Mouse (Mus musculus): ENCODE measurements at regions not wholly inside any gene's neighbourhood (a gene's known extent, or its start where the extent isn't known, plus 50 kb on each side); places are given as distances from the start of the nearest gene placed in this dataset.

GRCm38 (mm10) chr2:137704051-137704450 is 552.3 kb upstream of the Btbd3 start:
- Histone ChIP-seq H3K27ac (ENCODE audit: low read depth, low read length) (no peak overlapping the region), H3K27me3 (ENCODE audit: insufficient read depth, low read length) (peaks cover 4% of the 10 kb centered on the region), H3K9ac (no peak overlapping the region), H3K4me1 (ENCODE audit: insufficient read depth) (peaks cover 15% of the 10 kb centered on the region), H3K9me3 (ENCODE audit: low read length) (no peaks in the 10 kb centered on the region), H3K4me2 (ENCODE audit: low read depth) (no peak overlapping the region), H3K36me3 (ENCODE audit: insufficient read depth) (no peaks in the 10 kb centered on the region), H3K4me3 (ENCODE audit: low read depth, low read length) (no peak overlapping the region)
- WGBS: 70% methylated on average over 3 of the region's 3 CpGs
- DNase-seq (no peak), ATAC-seq (no peak)
- TF ChIP-seq CTCF (IDR thresholded peaks at IDR 0.05; ENCODE audit: low read depth): no peak

DNA sequence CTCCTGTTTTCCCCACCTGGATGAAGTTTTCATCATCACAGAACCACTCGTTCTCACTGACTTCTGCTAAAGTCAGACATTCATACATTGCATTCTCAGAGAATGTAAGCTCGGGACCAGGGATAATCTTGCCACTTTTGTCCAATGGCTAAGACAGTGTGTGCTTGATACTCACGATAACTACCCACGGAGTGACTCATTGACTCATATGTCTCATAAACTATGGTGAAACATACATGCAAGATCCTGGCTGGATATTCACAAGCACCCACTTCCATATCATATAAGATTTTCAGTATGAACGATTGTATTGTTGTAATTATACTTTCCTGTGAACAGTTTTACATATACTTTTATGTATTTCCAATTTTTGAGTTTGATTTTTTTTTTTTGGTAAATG is 560.5 kb upstream of the Btbd3 start:
- Histone ChIP-seq H3K9ac (no peak overlapping the region), H3K4me1 (ENCODE audit: insufficient read depth) (no peaks in the 10 kb centered on the region), H3K4me2 (ENCODE audit: low read depth) (no peak overlapping the region), H3K36me3 (ENCODE audit: insufficient read depth) (no peaks in the 10 kb centered on the region), H3K9me3 (ENCODE audit: low read length) (no peaks in the 10 kb centered on the region), H3K4me3 (ENCODE audit: low read depth, low read length) (no peak overlapping the region), H3K27ac (ENCODE audit: low read depth, low read length) (no peak overlapping the region), H3K27me3 (ENCODE audit: insufficient read depth, low read length) (no peaks in the 10 kb centered on the region)
- no peak for TF ChIP-seq CTCF (IDR thresholded peaks at IDR 0.05; ENCODE audit: low read depth)
- DNase-seq: no peak
- no peak for ATAC-seq
- 92% methylated on average over 5 of the region's 5 CpGs for WGBS

GRCm38 (mm10) chr2:137694020-137694419 is 562.3 kb upstream of the Btbd3 start:
- Histone ChIP-seq H3K27me3 (ENCODE audit: insufficient read depth, low read length) (no peaks in the 10 kb centered on the region), H3K4me3 (ENCODE audit: low read depth, low read length) (no peak overlapping the region), H3K4me1 (ENCODE audit: insufficient read depth) (no peaks in the 10 kb centered on the region), H3K9ac (no peak overlapping the region), H3K27ac (ENCODE audit: low read depth, low read length) (no peak overlapping the region), H3K4me2 (ENCODE audit: low read depth) (no peak overlapping the region), H3K9me3 (ENCODE audit: low read length) (no peaks in the 10 kb centered on the region), H3K36me3 (ENCODE audit: insufficient read depth) (no peaks in the 10 kb centered on the region)
- peak; percentile 60 for DNase-seq
- WGBS: 48% methylated on average over 3 of the region's 3 CpGs
- peak; percentile 97 for ATAC-seq
- no peak for TF ChIP-seq CTCF (IDR thresholded peaks at IDR 0.05; ENCODE audit: low read depth)

DNA sequence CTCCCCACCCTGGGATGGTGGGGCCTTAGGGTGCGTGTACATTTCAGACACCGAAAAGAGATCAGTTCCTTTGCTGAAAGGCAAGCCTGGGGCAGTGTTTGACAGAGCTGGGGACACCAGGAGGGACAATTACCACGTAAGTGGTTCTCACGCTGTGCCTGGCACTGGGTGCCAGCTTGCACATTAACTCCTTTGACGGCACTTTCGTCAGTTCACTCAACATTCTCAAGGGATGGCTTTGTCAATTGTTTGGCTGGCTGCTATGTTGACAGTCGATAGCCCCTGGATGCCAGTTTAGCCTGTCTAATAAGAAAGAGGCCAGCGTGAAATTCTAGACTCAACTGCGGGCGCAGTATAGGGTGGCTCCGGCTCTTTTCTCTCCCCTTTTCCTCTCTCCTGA is 569.2 kb upstream of the Btbd3 start:
- TF ChIP-seq CTCF (IDR thresholded peaks at IDR 0.05; ENCODE audit: low read depth): no peak
- no peaks in the 10 kb centered on the region for H3K9me3 ChIP-seq (ENCODE audit: low read length)
- H3K4me2 ChIP-seq (ENCODE audit: low read depth): no peak overlapping the region
- no peaks in the 10 kb centered on the region for H3K27me3 ChIP-seq (ENCODE audit: insufficient read depth, low read length)
- DNase-seq: no peak
- no peak overlapping the region for H3K9ac ChIP-seq
- no peak overlapping the region for H3K27ac ChIP-seq (ENCODE audit: low read depth, low read length)
- no peaks in the 10 kb centered on the region for H3K36me3 ChIP-seq (ENCODE audit: insufficient read depth)
- no peak overlapping the region for H3K4me3 ChIP-seq (ENCODE audit: low read depth, low read length)
- no peaks in the 10 kb centered on the region for H3K4me1 ChIP-seq (ENCODE audit: insufficient read depth)
- peak; percentile 43; the same call in 1 of the 2 replicates for ATAC-seq
- 37% methylated on average over 11 of the region's 11 CpGs for WGBS

DNA sequence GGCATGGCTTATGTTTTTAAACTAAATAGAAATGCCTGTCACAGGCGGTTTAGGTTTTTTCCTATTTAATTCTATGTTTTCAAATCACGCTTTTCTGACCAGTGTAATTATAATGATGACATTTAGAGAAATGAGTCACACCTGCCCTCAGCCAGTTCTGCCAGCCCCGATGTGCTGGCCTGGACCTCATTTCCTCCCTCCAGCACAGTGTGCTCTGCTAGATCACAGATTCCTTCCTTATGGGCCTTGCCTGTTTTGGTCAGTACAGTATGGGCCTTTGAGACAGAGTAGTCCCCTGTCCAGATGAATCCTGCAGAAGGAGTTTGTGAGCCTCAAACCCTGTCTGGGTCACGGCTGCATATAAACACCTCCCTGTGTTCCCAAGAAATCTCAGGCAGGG is 569.6 kb upstream of the Btbd3 start:
- Histone ChIP-seq H3K4me2 (ENCODE audit: low read depth) (no peak overlapping the region), H3K36me3 (ENCODE audit: insufficient read depth) (no peaks in the 10 kb centered on the region), H3K4me1 (ENCODE audit: insufficient read depth) (no peaks in the 10 kb centered on the region), H3K4me3 (ENCODE audit: low read depth, low read length) (no peak overlapping the region), H3K27me3 (ENCODE audit: insufficient read depth, low read length) (no peaks in the 10 kb centered on the region), H3K9ac (no peak overlapping the region), H3K27ac (ENCODE audit: low read depth, low read length) (no peak overlapping the region), H3K9me3 (ENCODE audit: low read length) (no peaks in the 10 kb centered on the region)
- WGBS: 82% methylated on average over 4 of the region's 4 CpGs
- ATAC-seq (no peak), DNase-seq (no peak)
- TF ChIP-seq CTCF (IDR thresholded peaks at IDR 0.05; ENCODE audit: low read depth): no peak

DNA sequence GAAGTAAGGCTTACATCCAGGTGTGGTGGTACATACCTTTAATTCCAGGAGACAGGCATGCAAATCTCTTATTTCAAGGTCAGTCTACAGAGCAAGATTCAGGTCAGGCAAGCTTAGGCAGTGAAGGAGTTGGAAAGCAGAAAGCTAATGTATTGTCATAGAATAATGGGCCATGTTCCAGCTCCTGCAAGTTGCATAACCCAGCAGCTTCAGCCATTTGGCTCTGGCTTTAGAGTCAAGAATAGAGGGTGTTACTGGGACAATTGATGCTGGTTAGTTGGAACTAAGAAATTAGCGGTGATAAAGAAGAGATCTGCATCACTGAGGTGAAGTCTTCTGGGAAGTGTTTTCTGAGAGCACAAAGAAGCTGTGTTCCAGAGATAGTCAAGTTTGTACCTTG is 565.3 kb upstream of the Jag1 start:
- Histone ChIP-seq H3K4me1 (ENCODE audit: insufficient read depth) (no peaks in the 10 kb centered on the region), H3K36me3 (ENCODE audit: insufficient read depth) (no peaks in the 10 kb centered on the region), H3K9ac (no peak overlapping the region), H3K4me2 (ENCODE audit: low read depth) (no peak overlapping the region), H3K27me3 (ENCODE audit: insufficient read depth, low read length) (no peaks in the 10 kb centered on the region), H3K4me3 (ENCODE audit: low read depth, low read length) (no peak overlapping the region), H3K9me3 (ENCODE audit: low read length) (no peaks in the 10 kb centered on the region), H3K27ac (ENCODE audit: low read depth, low read length) (no peak overlapping the region)
- 97% methylated on average over 1 of the region's 1 CpGs for WGBS
- DNase-seq (no peak), ATAC-seq (no peak)
- TF ChIP-seq CTCF (IDR thresholded peaks at IDR 0.05; ENCODE audit: low read depth): no peak

DNA sequence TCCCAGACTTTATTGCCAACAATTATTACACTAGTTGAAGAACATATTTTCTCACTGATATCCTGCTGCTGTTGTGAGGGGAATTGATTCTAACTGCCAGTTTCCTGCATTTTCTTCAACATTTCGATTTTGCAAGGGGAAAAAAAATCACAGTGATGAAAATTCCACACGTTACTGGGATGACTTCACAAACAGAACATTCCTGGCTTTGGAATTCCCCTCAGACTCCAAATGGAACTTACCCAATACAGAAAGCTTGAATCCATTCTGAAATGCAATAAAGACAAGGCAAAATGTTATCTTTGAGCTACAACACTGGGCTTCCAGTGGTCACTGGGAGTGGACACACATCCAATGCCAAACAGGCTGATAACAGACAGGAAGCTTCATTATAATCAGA is 546.7 kb upstream of the Jag1 start:
- no peaks in the 10 kb centered on the region for H3K9me3 ChIP-seq (ENCODE audit: low read length)
- WGBS: 53% methylated on average over 2 of the region's 2 CpGs
- no peak overlapping the region for H3K4me2 ChIP-seq (ENCODE audit: low read depth)
- no peaks in the 10 kb centered on the region for H3K4me1 ChIP-seq (ENCODE audit: insufficient read depth)
- no peak overlapping the region for H3K4me3 ChIP-seq (ENCODE audit: low read depth, low read length)
- H3K9ac ChIP-seq: no peak overlapping the region
- DNase-seq: peak; percentile 5
- H3K36me3 ChIP-seq (ENCODE audit: insufficient read depth): no peaks in the 10 kb centered on the region
- no peak overlapping the region for H3K27ac ChIP-seq (ENCODE audit: low read depth, low read length)
- no peaks in the 10 kb centered on the region for H3K27me3 ChIP-seq (ENCODE audit: insufficient read depth, low read length)
- no peak for TF ChIP-seq CTCF (IDR thresholded peaks at IDR 0.05; ENCODE audit: low read depth)
- ATAC-seq: no peak

- H3K36me3 ChIP-seq (ENCODE audit: insufficient read depth): no peaks in the 10 kb centered on the region
- no peak overlapping the region for H3K9ac ChIP-seq
- 80% methylated on average over 2 of the region's 2 CpGs for WGBS
- no peaks in the 10 kb centered on the region for H3K27me3 ChIP-seq (ENCODE audit: insufficient read depth, low read length)
- H3K9me3 ChIP-seq (ENCODE audit: low read length): no peaks in the 10 kb centered on the region
- no peak for ATAC-seq
- no peak for TF ChIP-seq CTCF (IDR thresholded peaks at IDR 0.05; ENCODE audit: low read depth)
- H3K4me1 ChIP-seq (ENCODE audit: insufficient read depth): no peaks in the 10 kb centered on the region
- no peak overlapping the region for H3K4me2 ChIP-seq (ENCODE audit: low read depth)
- H3K4me3 ChIP-seq (ENCODE audit: low read depth, low read length): no peak overlapping the region
- DNase-seq: no peak
- no peak overlapping the region for H3K27ac ChIP-seq (ENCODE audit: low read depth, low read length)
Observed at GRCm38 (mm10) chr2:137662216-137662615, 545.8 kb upstream of the Jag1 start.
